Mouse (Mus musculus) T-helper 1 cell (primary cell): ENCODE data around the gene Ifi206.

Experiments
- in situ Hi-C: fragments of 300-600 bp; cut with MboI, MseI; formaldehyde crosslinking; loops from one replicate; pipeline ENCODE4 v1.15.1; 2025; ENCODE audit warnings: high pct_unique_total_duplicates

The Ifi206 gene

GRCm38 (mm10) chr1:173418936-173419621 lies 71.8 kb downstream of the Ifi206 start:
- in situ Hi-C loops: no loop called here

DNA sequence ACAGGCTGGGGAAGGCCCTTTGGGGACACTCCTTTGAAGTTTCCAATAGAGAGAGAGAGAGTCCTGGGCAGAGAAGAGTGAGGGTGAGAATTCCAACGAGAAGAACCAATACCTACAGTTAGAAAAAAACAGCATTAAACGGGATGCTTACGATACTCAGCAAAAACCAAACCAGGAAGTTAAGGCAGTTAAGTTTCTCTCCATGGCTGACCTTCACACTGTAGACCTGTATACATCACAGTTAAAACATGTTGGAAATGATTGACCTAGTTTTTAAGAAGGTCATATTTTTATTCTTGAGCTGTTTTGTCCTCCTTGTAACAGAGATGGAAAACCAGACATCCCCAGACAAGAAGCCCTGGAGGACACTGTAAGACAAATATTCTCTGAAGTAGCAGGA lies 72.3 kb downstream of the Ifi206 start:
- in situ Hi-C loops: no loop called here
